Comparison of ENCODE assay signal across 8 mouse cellular contexts in the genomic region with DNA sequence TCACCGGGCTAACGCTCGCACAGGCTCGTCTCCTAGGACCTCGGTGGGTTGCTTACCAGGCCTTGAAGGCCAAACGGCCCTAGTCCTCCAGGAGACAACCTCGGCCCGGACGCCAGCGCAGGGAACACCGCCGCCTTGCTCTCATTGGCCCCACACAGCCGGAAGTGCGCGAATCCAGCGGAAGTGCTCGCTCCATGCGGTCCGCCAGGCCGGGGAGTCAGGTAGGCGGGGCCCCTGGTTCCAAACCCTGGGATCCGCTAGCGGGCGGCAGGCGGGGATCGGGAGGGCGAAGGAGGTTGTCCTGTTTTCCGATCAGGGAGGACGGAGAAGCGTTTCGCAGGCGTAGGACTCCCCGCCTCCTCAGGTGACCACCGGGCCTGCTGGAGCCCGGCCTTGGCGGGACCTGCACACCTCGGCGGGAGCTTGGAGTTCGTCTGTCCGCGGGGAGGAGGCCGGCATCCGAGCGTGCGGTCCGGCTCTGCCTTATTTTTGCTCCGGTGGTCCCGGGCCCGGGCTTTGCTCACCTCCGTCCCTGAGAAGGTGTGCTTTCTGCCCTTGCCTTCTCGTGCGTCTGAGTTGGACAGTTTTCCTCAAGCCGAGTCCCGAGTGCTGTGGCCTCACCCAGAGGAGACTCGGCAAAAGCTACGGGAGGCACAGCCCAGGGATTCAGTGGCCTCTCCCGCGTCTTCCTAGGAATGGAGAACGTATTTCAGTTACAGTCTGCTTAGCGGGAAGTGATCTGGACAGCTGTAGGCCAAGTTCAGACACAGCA. TPM values are rescaled to one million over a fixed set of nuclear protein-coding genes. Genes with fewer than 3 reads are reported as not detected.
DNase-seq lines count a peak whose midpoint lies in the region; ATAC-seq and TF ChIP-seq lines count a peak whose summit lies in the region.

A gene (minus strand): TSS at position 150 of the 772 bp plus-strand sequence.
A gene (plus strand): TSS at position 177 of the 772 bp plus-strand sequence.

- H3K9me3 ChIP-seq in embryonic facial prominence, embryonic 15.5 days (replicated peaks), result no peaks in the 10 kb centered on the region
- H3K9me3 ChIP-seq in kidney, embryonic 14.5 days (ENCODE audit: control insufficient read depth, low read length), result no peaks in the 10 kb centered on the region
- H3K9me3 ChIP-seq in limb, embryonic 15.5 days, result no peaks in the 10 kb centered on the region

- TF ChIP-seq CTCF in bone marrow, adult 2 months (IDR thresholded peaks at IDR 0.05; ENCODE audit: control insufficient read depth, insufficient read depth, low read length), result no peak

- H3K36me3 ChIP-seq in embryonic facial prominence, embryonic 15.5 days, result peaks cover 33% of the 10 kb centered on the region
- H3K36me3 ChIP-seq in kidney, embryonic 14.5 days (ENCODE audit: control insufficient read depth, insufficient read depth, low read length), result peaks cover 36% of the 10 kb centered on the region
- peaks cover 34% of the 10 kb centered on the region for H3K36me3 ChIP-seq in limb, embryonic 15.5 days

- WGBS in bone marrow, adult 2 months, result under 1% methylated on average over 58 of the region's 60 CpGs
- under 1% methylated on average over 60 of the region's 60 CpGs for WGBS in embryonic facial prominence, embryonic 15.5 days
- under 1% methylated on average over 60 of the region's 60 CpGs for WGBS in kidney, embryonic 14.5 days
- 0% methylated on average over 60 of the region's 60 CpGs for WGBS in limb, embryonic 15.5 days

- peak; percentile 95 for DNase-seq in 416B (ENCODE audit: low read depth)
- DNase-seq in heart, adult 9 months (ENCODE audit: low spot score in 2 of 2), result peak; percentile 93
- DNase-seq in monocyte, adult 2 months (ENCODE audit: low read depth in 1 of 2, low spot score in 2 of 2), result peak; percentile 70 to 80
- peak; percentile 85 to 87 for DNase-seq in spleen, postnatal 36 days (ENCODE audit: low spot score in 2 of 2)

- H3K4me3 ChIP-seq in bone marrow, adult 2 months (replicated peaks; ENCODE audit: control insufficient read depth, low read depth, low read length), result peak within 1 kb of the TSS; percentile 80
- H3K4me3 ChIP-seq in embryonic facial prominence, embryonic 15.5 days (replicated peaks), result peak within 1 kb of the TSS; percentile 69
- H3K4me3 ChIP-seq in kidney, embryonic 14.5 days (ENCODE audit: low read length), result peak within 1 kb of the TSS; percentile 86
- peak within 1 kb of the TSS; percentile 65 for H3K4me3 ChIP-seq in limb, embryonic 15.5 days

- no peaks in the 10 kb centered on the region for H3K27me3 ChIP-seq in embryonic facial prominence, embryonic 15.5 days
- H3K27me3 ChIP-seq in kidney, embryonic 14.5 days (ENCODE audit: control insufficient read depth, insufficient read depth, low read length), result no peaks in the 10 kb centered on the region
- no peaks in the 10 kb centered on the region for H3K27me3 ChIP-seq in limb, embryonic 15.5 days

- H3K9ac ChIP-seq in embryonic facial prominence, embryonic 15.5 days, result peak within 1 kb of the TSS; percentile 63
- H3K9ac ChIP-seq in kidney, embryonic 14.5 days (ENCODE audit: low read depth, low read length), result peak within 1 kb of the TSS; percentile 88
- H3K9ac ChIP-seq in limb, embryonic 15.5 days, result peak within 1 kb of the TSS; percentile 68

- peak; percentile 96 for ATAC-seq in embryonic facial prominence, embryonic 15.5 days (ENCODE audit: insufficient number of reproducible peaks, low FRiP score, low TSS enrichment, low read depth)
- ATAC-seq in kidney, embryonic 14.5 days (ENCODE audit: low FRiP score, low TSS enrichment), result peak; percentile 98
- peak; percentile 94 for ATAC-seq in limb, embryonic 15.5 days (ENCODE audit: insufficient number of reproducible peaks, low FRiP score, low TSS enrichment, low read depth)

- peak within 1 kb of the TSS; percentile 85 for H3K4me2 ChIP-seq in embryonic facial prominence, embryonic 15.5 days (replicated peaks)
- peak within 1 kb of the TSS; percentile 88 for H3K4me2 ChIP-seq in kidney, embryonic 14.5 days (replicated peaks; ENCODE audit: low read depth, low read length)
- H3K4me2 ChIP-seq in limb, embryonic 15.5 days, result peak within 1 kb of the TSS; percentile 65

- H3K4me1 ChIP-seq in bone marrow, adult 2 months (ENCODE audit: control insufficient read depth, insufficient read depth, low read length), result no peaks in the 10 kb centered on the region
- H3K4me1 ChIP-seq in embryonic facial prominence, embryonic 15.5 days, result peaks cover 20% of the 10 kb centered on the region
- H3K4me1 ChIP-seq in kidney, embryonic 14.5 days (ENCODE audit: control insufficient read depth, insufficient read depth, low read length), result peaks cover 11% of the 10 kb centered on the region
- H3K4me1 ChIP-seq in limb, embryonic 15.5 days, result peaks cover 21% of the 10 kb centered on the region

- peak within 1 kb of the TSS; percentile 16 for H3K27ac ChIP-seq in bone marrow, adult 2 months (ENCODE audit: control insufficient read depth, insufficient read depth, low read depth, low read length, poor library complexity)
- peak within 1 kb of the TSS; percentile 78 for H3K27ac ChIP-seq in embryonic facial prominence, embryonic 15.5 days (replicated peaks)
- H3K27ac ChIP-seq in kidney, embryonic 14.5 days (ENCODE audit: low read depth, low read length), result peak within 1 kb of the TSS; percentile 52
- H3K27ac ChIP-seq in limb, embryonic 15.5 days, result peak within 1 kb of the TSS; percentile 80

- TF ChIP-seq POLR2A in bone marrow, adult 2 months (IDR thresholded peaks at IDR 0.05; ENCODE audit: borderline replicate concordance, control insufficient read depth, low read depth, low read length), result peak; percentile 69; the same call in 1 of the 2 replicates

RNA-seq across cellular contexts. Expression of the first gene that starts in this region (rescaled TPM):
- polyA plus RNA-seq in bone marrow, adult 2 months (2011; ENCODE audit: insufficient read depth, insufficient read length, low replicate concordance, missing spikeins), result 0.99 and 3.6 TPM in 2 replicates
- 10.9 and 12.1 TPM in 2 replicates for polyA plus RNA-seq in embryonic facial prominence, embryonic 15.5 days (2015; fragmentation: Nextera tagmentation; extraction: Ambion mirVana)
- polyA plus RNA-seq in kidney, embryonic 14.5 days (2014; fragmentation: Nextera tagmentation; extraction: Ambion mirVana), result 12.7 and 15.5 TPM in 2 replicates
- 8.6 TPM in 2 replicates for polyA plus RNA-seq in limb, embryonic 15.5 days (2015; fragmentation: Nextera tagmentation; extraction: Ambion mirVana)

RNA-seq across cellular contexts. Expression of the second gene that starts in this region (rescaled TPM):
- polyA plus RNA-seq in bone marrow, adult 2 months (2011; ENCODE audit: insufficient read depth, insufficient read length, low replicate concordance, missing spikeins), result 13.6 and 14.5 TPM in 2 replicates
- polyA plus RNA-seq in embryonic facial prominence, embryonic 15.5 days (2015; fragmentation: Nextera tagmentation; extraction: Ambion mirVana), result 46.2 and 46.8 TPM in 2 replicates
- 45.7 and 47.3 TPM in 2 replicates for polyA plus RNA-seq in kidney, embryonic 14.5 days (2014; fragmentation: Nextera tagmentation; extraction: Ambion mirVana)
- polyA plus RNA-seq in limb, embryonic 15.5 days (2015; fragmentation: Nextera tagmentation; extraction: Ambion mirVana), result 42.4 and 46.1 TPM in 2 replicates

Comparison
In these comparisons a context has a peak if more than half of its experiments do, and no peak if none do; other contexts are left out.
1. Peak in every context shown above with its lines: DNase-seq, ATAC-seq, H3K4me3 ChIP-seq and H3K27ac ChIP-seq.
2. H3K27ac ChIP-seq: peak in every context shown above with its lines; median percentile 80 in limb, embryonic 15.5 days; 78 in embryonic facial prominence, embryonic 15.5 days; 52 in kidney, embryonic 14.5 days; 16 in bone marrow, adult 2 months.